Mouse (Mus musculus) intestine, embryonic 15.5 days (tissue): ENCODE data around the gene Gcsam. TPM values are rescaled to one million over a fixed set of nuclear protein-coding genes. Genes with fewer than 3 reads are reported as not detected.

ENCODE experiments used
- ATAC-seq: fragments of 200-750 bp; cut with Nextera tagmentation; 2 replicates; pipeline ENCODE4 v1.8.0; 2017; ENCODE audit warnings: moderate TSS enrichment, moderate library complexity
- H3K27ac ChIP-seq: fragments of 300-500 bp; sonication (generic); 2 replicates; pipeline ENCODE4 v1.5.1; 2015; ENCODE audit warnings: mild to moderate bottlenecking, inconsistent platforms
- H3K27me3 ChIP-seq: fragments of 300-500 bp; sonication (generic); replicated peaks from 2 replicates; pipeline ENCODE4 v1.6.1; 2015; ENCODE audit warnings: inconsistent platforms
- H3K36me3 ChIP-seq: fragments of 300-500 bp; sonication (generic); 2 replicates; pipeline ENCODE4 v1.6.1; 2015; ENCODE audit warnings: inconsistent platforms
- H3K4me1 ChIP-seq: fragments of 300-500 bp; sonication (generic); replicated peaks from 2 replicates; pipeline ENCODE4 v1.6.1; 2015; ENCODE audit warnings: inconsistent platforms
- H3K4me2 ChIP-seq: fragments of 300-500 bp; sonication (generic); replicated peaks from 2 replicates; pipeline ENCODE4 v1.6.1; 2015; ENCODE audit warnings: mild to moderate bottlenecking, inconsistent platforms
- H3K4me3 ChIP-seq: fragments of 300-500 bp; sonication (generic); replicated peaks from 2 replicates; pipeline ENCODE4 v1.5.1; 2015; ENCODE audit warnings: inconsistent platforms
- H3K9ac ChIP-seq: fragments of 300-500 bp; sonication (generic); 2 replicates; pipeline ENCODE4 v1.6.1; 2015; ENCODE audit warnings: inconsistent platforms
- H3K9me3 ChIP-seq: fragments of 300-500 bp; sonication (generic); 2 replicates; pipeline ENCODE4 v1.6.1; 2016; ENCODE audit warnings: inconsistent platforms
- WGBS: fragments of 180-500 bp; shearing (Covaris S2); methylation state at CpG from one replicate; pipeline ENCODE4 v1.1.7; 2015; 5-methylcytosine and 5-hydroxymethylcytosine counted together
- polyA plus RNA-seq: library from polyadenylated mRNA; unstranded; fragments of >200 nt; fragmentation: Nextera tagmentation; extraction: Ambion mirVana; gene quantifications from 2 replicates; pipeline ENCODE4 v1.2.1, GENCODE M21; 2015

The Gcsam gene
- polyA plus RNA-seq, 1 experiment from 2014 or later: 0.10 TPM

GRCm38 (mm10) chr16:45653934-45654332 lies 43.8 kb downstream of the Gcsam start, which contains the start of gene BC016579:
TSS of gene BC016579 (minus strand) at chr16:45654068.
- no peaks in the 10 kb centered on the region for H3K9me3 ChIP-seq
- H3K9ac ChIP-seq: peak within 1 kb of the TSS; percentile 56
- H3K27me3 ChIP-seq: no peaks in the 10 kb centered on the region
- H3K4me1 ChIP-seq: 0 out of 2 replicates have a peak, but pooled peaks cover 2% of the 10 kb centered on the region
- ATAC-seq: peak; percentile 96
- no peaks in the 10 kb centered on the region for H3K36me3 ChIP-seq
- H3K4me2 ChIP-seq: peak within 1 kb of the TSS; percentile 73
- peak within 1 kb of the TSS; percentile 86 for H3K27ac ChIP-seq
- WGBS: 10% methylated on average over 20 of the region's 20 CpGs
- peak within 1 kb of the TSS; percentile 46 for H3K4me3 ChIP-seq

DNA sequence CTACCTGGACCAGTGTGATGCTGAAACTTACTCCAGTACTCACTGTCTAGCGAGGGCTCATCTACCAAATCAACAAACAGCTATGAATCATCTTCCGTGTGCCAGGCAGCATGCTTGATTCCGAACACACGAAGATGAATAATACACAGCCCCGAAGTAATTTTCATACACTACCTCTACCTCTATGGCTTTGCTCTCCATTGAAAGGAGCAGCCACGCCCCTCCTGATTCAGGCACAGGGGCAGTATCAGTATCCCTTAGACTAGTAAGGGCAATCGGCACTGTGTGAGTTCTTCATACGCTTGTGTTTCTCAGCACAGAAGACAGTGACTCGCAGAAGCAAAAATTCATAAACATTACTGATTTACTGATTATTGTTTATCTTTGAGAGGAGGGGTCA lies 44.3 kb downstream of the Gcsam start:
- 0 out of 2 replicates have a peak, but pooled peaks have one; percentile 5 for ATAC-seq
- Histone ChIP-seq H3K9ac (no peak overlapping the region), H3K27ac (peak overlapping the region; percentile 86; the same call in 1 of the 2 replicates), H3K36me3 (no peaks in the 10 kb centered on the region), H3K4me3 (peak overlapping the region; percentile 46; the same call in 1 of the 2 replicates), H3K27me3 (no peaks in the 10 kb centered on the region), H3K4me2 (peak overlapping the region; percentile 73), H3K9me3 (no peaks in the 10 kb centered on the region), H3K4me1 (0 out of 2 replicates have a peak, but pooled peaks cover 2% of the 10 kb centered on the region)
- 61% methylated on average over 9 of the region's 9 CpGs for WGBS

DNA sequence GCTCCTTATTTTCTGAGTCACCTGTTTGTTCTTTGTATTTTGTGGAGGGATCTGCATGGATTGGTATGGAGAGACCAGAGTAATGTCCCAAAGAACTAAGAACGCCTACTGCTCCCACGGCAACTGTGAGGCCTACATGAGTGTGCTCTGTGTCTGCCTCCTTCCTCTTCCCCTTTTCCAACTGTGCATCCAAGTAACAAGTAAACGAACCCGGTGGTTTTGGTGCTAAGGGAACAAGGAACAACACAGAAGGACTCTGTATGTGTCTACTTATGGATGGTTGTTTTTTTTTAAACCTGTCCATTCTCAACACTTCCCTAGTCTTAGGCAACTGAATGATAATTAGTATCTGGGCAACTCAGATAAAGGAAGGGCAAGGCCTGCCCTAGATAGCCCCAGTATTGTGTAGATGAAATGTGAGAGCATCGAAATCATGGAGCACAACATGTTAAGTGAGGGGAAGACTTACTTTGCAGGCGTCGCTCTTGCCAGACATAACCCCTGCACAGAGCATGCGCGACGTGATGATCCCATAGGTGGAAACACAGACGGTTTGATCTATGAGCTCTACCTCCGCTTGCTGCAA lies 47.5 kb downstream of the Gcsam start:
- WGBS: 82% methylated on average over 12 of the region's 12 CpGs
- Histone ChIP-seq H3K4me1 (0 out of 2 replicates have a peak, but pooled peaks cover 2% of the 10 kb centered on the region), H3K9ac (no peak overlapping the region), H3K4me3 (no peak overlapping the region), H3K27ac (peak overlapping the region; percentile 7; the same call in 1 of the 2 replicates), H3K9me3 (no peaks in the 10 kb centered on the region), H3K36me3 (no peaks in the 10 kb centered on the region), H3K27me3 (no peaks in the 10 kb centered on the region), H3K4me2 (no peak overlapping the region)
- no peak for ATAC-seq

DNA sequence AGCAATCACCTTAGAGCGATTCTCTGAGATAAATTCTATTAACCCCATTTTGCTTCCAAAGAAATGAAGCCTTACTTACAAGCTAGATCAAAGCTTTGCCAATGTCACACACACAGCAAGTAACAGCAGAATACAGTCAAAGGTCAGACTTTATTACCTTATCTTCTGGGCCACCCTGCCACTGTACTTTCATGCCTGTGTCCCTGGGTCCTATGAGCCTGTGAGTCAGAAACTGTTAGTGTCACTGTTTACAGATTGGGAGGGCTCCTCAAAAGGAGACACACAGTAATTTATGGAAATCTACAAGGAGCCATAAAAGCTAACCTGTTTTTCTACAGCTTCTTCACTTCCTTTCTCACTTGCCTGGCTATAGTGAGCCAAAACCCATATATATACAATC lies 48.1 kb downstream of the Gcsam start:
- no peak overlapping the region for H3K4me3 ChIP-seq
- H3K4me1 ChIP-seq: 0 out of 2 replicates have a peak, but pooled peaks cover under 1% of the 10 kb centered on the region
- WGBS: 56% methylated on average over 1 of the region's 1 CpGs
- peak; percentile 72 for ATAC-seq
- H3K36me3 ChIP-seq: no peaks in the 10 kb centered on the region
- H3K27me3 ChIP-seq: no peaks in the 10 kb centered on the region
- peak overlapping the region; percentile 7; the same call in 1 of the 2 replicates for H3K27ac ChIP-seq
- H3K4me2 ChIP-seq: no peak overlapping the region
- H3K9me3 ChIP-seq: no peaks in the 10 kb centered on the region
- H3K9ac ChIP-seq: no peak overlapping the region

DNA sequence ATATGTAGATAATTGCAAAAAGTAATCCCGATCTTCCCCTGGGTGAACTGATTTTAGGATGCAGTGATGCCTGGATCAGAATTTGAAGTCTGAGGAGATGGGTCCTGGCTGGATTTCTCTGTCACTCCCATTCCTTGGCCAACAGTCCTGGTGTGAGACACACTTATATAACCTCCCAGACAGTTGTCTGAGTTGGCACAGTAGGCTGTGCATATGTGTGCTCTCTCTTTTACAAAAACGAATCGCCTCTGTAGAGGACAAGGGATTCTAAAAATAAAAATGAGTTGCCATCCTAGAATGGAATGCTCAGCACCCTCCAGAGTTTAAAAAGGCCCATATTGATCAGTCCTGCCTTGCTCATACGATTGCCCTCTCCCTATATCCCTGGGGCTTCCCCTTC lies 49.4 kb downstream of the Gcsam start:
- no peak overlapping the region for H3K9ac ChIP-seq
- H3K4me2 ChIP-seq: no peak overlapping the region
- no peak for ATAC-seq
- H3K9me3 ChIP-seq: no peaks in the 10 kb centered on the region
- WGBS: 90% methylated on average over 4 of the region's 4 CpGs
- H3K4me1 ChIP-seq: no peaks in the 10 kb centered on the region
- H3K36me3 ChIP-seq: no peaks in the 10 kb centered on the region
- no peak overlapping the region for H3K27ac ChIP-seq
- H3K27me3 ChIP-seq: no peaks in the 10 kb centered on the region
- no peak overlapping the region for H3K4me3 ChIP-seq

DNA sequence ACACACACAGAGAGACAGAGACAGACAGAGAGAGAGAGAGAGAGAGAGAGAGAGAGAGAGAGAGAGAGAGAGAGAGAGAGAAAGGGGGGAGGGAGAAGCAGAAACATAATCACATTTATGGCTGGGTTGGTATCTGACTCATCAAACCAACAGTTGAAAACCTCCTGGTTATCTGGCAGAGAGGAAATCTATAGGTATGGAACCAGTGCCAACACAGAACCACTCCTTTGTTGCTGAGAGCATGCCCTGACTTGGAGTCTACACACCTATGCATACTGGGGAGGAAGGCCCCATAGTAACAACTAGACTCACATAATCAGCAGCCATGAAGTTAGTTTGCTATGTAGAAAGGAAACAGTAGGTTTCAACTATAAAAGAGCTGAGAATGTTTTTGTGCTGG lies 52.2 kb downstream of the Gcsam start:
- no peak overlapping the region for H3K27ac ChIP-seq
- H3K9me3 ChIP-seq: no peaks in the 10 kb centered on the region
- no peak overlapping the region for H3K4me3 ChIP-seq
- no peak overlapping the region for H3K4me2 ChIP-seq
- H3K9ac ChIP-seq: no peak overlapping the region
- no peaks in the 10 kb centered on the region for H3K4me1 ChIP-seq
- H3K36me3 ChIP-seq: no peaks in the 10 kb centered on the region
- H3K27me3 ChIP-seq: no peaks in the 10 kb centered on the region
- no peak for ATAC-seq

DNA sequence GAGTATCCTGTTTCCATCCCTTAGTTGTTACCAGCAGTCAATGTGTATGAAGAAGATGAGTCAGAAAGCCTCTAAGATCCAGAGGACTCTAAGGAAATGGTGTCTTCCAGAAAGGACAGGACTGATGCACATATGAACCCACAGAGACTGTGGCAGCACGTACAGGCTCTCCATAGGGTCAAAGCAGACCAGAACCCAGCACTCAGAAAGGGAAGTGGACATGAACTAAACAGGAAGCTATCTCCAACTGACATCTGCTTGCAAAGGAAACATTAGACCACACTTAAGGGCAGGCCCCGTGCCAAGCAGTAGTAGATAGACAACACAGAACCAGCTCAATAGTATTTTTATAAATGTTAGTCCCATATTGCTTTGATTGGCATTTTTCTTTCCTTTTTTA lies 56.0 kb downstream of the Gcsam start:
- Histone ChIP-seq H3K9ac (no peak overlapping the region), H3K4me3 (no peak overlapping the region), H3K9me3 (no peaks in the 10 kb centered on the region), H3K36me3 (no peaks in the 10 kb centered on the region), H3K4me2 (no peak overlapping the region), H3K27ac (no peak overlapping the region), H3K27me3 (no peaks in the 10 kb centered on the region), H3K4me1 (no peaks in the 10 kb centered on the region)
- no peak for ATAC-seq
- WGBS: 66% methylated on average over 2 of the region's 2 CpGs

DNA sequence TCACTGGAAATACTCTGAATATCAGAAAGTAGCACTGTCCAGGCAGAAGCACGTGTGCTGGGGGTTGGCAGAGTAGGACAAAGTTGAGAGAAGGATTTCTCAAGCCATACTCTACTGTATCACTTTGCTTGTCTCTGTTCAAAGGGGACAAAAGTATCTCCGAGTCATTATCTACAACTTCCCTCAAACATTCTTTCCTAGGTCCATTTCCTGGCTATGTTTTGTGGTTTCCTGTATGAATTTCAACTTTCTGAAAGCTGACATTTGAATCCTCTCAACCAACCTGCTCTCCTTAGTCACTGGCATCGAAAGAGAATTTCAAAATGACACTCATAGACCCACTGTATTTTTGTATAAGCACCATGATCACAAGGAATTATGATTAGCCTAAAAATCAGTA lies 58.0 kb downstream of the Gcsam start:
- Histone ChIP-seq H3K9me3 (no peaks in the 10 kb centered on the region), H3K27me3 (no peaks in the 10 kb centered on the region), H3K4me3 (no peak overlapping the region), H3K36me3 (no peaks in the 10 kb centered on the region), H3K27ac (no peak overlapping the region), H3K4me1 (no peaks in the 10 kb centered on the region), H3K9ac (no peak overlapping the region), H3K4me2 (no peak overlapping the region)
- 68% methylated on average over 3 of the region's 3 CpGs for WGBS
- ATAC-seq: no peak

- Histone ChIP-seq H3K27me3 (no peaks in the 10 kb centered on the region), H3K9ac (no peak overlapping the region), H3K36me3 (no peaks in the 10 kb centered on the region), H3K4me1 (no peaks in the 10 kb centered on the region), H3K27ac (no peak overlapping the region), H3K4me2 (no peak overlapping the region), H3K4me3 (no peak overlapping the region), H3K9me3 (no peaks in the 10 kb centered on the region)
- peak; percentile 84 for ATAC-seq
- 57% methylated on average over 4 of the region's 4 CpGs for WGBS
Observed at GRCm38 (mm10) chr16:45670005-45670404, 59.8 kb downstream of the Gcsam start.

Other genes with a start within 250 kb of the Gcsam start
- 36.5 and 37.4 TPM in 2 replicates for gene Cd200, start 201.3 kb upstream of the Gcsam start, polyA plus RNA-seq
- gene Gm609, start 117.4 kb upstream of the Gcsam start, polyA plus RNA-seq: 2.2 and 2.7 TPM in 2 replicates
- gene Gm17783, start 78.3 kb upstream of the Gcsam start, polyA plus RNA-seq: 4.5 and 5.6 TPM in 2 replicates
- 0.04 TPM in 1 of 2 replicates, not detected in the other for gene Slc9c1, start 75.1 kb upstream of the Gcsam start, polyA plus RNA-seq
- 3.9 and 4.2 TPM in 2 replicates for gene BC016579, start 43.7 kb downstream of the Gcsam start, polyA plus RNA-seq
- gene Tmprss7, start 83.3 kb downstream of the Gcsam start, polyA plus RNA-seq: 0.24 and 0.25 TPM in 2 replicates
- 28.0 and 28.1 TPM in 2 replicates for gene Tagln3, start 114.2 kb downstream of the Gcsam start, polyA plus RNA-seq
- 33.1 and 35.1 TPM in 2 replicates for gene Abhd10, start 132.6 kb downstream of the Gcsam start, polyA plus RNA-seq